Mouse (Mus musculus) erythroblast, embryonic 14.5 days (primary cell): ENCODE results near the gene Cacna1c.

Source experiments
- GATA1 ChIP-seq: IDR thresholded peaks from 2 replicates; pipeline ENCODE4 v1.6.1; 2012; ENCODE audit warnings: low read length, inconsistent platforms, mixed read lengths
- TAL1 ChIP-seq: IDR thresholded peaks from 3 replicates; pipeline ENCODE4 v1.6.1; 2012; ENCODE audit warnings: low read length, inconsistent platforms, mixed read lengths

- TF ChIP-seq GATA1 (no peak), TAL1 (no peak)
Measured at GRCm38 (mm10) chr6:118567816-118568215, 628.4 kb downstream of the Cacna1c start.
